Mouse (Mus musculus): ENCODE measurements around the gene Zfp784. TPM values are rescaled to one million over a fixed set of nuclear protein-coding genes. Genes with fewer than 3 reads are reported as not detected.

Zfp784 gene
- polyA plus RNA-seq, 1 experiment from 2014 or later, result 5.7 TPM

GRCm38 (mm10) chr7:5052931-5053343 is 14.7 kb upstream of the Zfp784 start:
- Histone ChIP-seq H3K4me3 (replicated peaks; ENCODE audit: low read depth, low read length) (peak overlapping the region; percentile 60), H3K4me2 (ENCODE audit: low read length) (peak overlapping the region; percentile 81), H3K4me1 (replicated peaks; ENCODE audit: insufficient read depth, low read length) (peaks cover 26% of the 10 kb centered on the region), H3K27ac (no peak overlapping the region), H3K27me3 (ENCODE audit: insufficient read depth, low read length) (peaks cover 23% of the 10 kb centered on the region), H3K9ac (ENCODE audit: low read depth, low read length) (peak overlapping the region; percentile 56), H3K9me3 (replicated peaks; ENCODE audit: low read length) (no peaks in the 10 kb centered on the region), H3K36me3 (ENCODE audit: insufficient read depth, low read length) (no peaks in the 10 kb centered on the region)
- no peak for DNase-seq (ENCODE audit: low spot score)
- 5% methylated on average over 45 of the region's 45 CpGs for WGBS
- TF ChIP-seq CTCF (IDR thresholded peaks at IDR 0.05; ENCODE audit: low read depth), result no peak
- ATAC-seq (replicated peaks; ENCODE audit: low FRiP score, low read depth), result no peak

- Histone ChIP-seq H3K27me3 (ENCODE audit: insufficient read depth, low read length) (peaks cover 23% of the 10 kb centered on the region), H3K9ac (ENCODE audit: low read depth, low read length) (peak overlapping the region; percentile 56), H3K4me2 (ENCODE audit: low read length) (peak overlapping the region; percentile 81), H3K27ac (no peak overlapping the region), H3K4me3 (replicated peaks; ENCODE audit: low read depth, low read length) (peak overlapping the region; percentile 60), H3K4me1 (replicated peaks; ENCODE audit: insufficient read depth, low read length) (peaks cover 26% of the 10 kb centered on the region), H3K36me3 (ENCODE audit: insufficient read depth, low read length) (no peaks in the 10 kb centered on the region), H3K9me3 (replicated peaks; ENCODE audit: low read length) (no peaks in the 10 kb centered on the region)
- TF ChIP-seq CTCF (IDR thresholded peaks at IDR 0.05; ENCODE audit: low read depth), result no peak
- ATAC-seq (replicated peaks; ENCODE audit: low FRiP score, low read depth) (no peak), DNase-seq (ENCODE audit: low spot score) (peak; percentile 60)
- under 1% methylated on average over 11 of the region's 12 CpGs for WGBS
Measured at GRCm38 (mm10) chr7:5052438-5052837, 14.2 kb upstream of the Zfp784 start.

- Histone ChIP-seq H3K9ac (ENCODE audit: low read depth, low read length) (peak within 1 kb of the TSS; percentile 75), H3K9me3 (replicated peaks; ENCODE audit: low read length) (no peaks in the 10 kb centered on the region), H3K4me2 (ENCODE audit: low read length) (peak within 1 kb of the TSS; percentile 81), H3K27ac (peak within 1 kb of the TSS; percentile 60), H3K4me3 (replicated peaks; ENCODE audit: low read depth, low read length) (peak within 1 kb of the TSS; percentile 60), H3K4me1 (replicated peaks; ENCODE audit: insufficient read depth, low read length) (peaks cover 21% of the 10 kb centered on the region), H3K36me3 (ENCODE audit: insufficient read depth, low read length) (no peaks in the 10 kb centered on the region), H3K27me3 (ENCODE audit: insufficient read depth, low read length) (peaks cover 23% of the 10 kb centered on the region)
- ATAC-seq (replicated peaks; ENCODE audit: low FRiP score, low read depth), result peak; percentile 83
- no peak for TF ChIP-seq CTCF (IDR thresholded peaks at IDR 0.05; ENCODE audit: low read depth)
- 1% methylated on average over 65 of the region's 65 CpGs for WGBS
- peak; percentile 81 for DNase-seq (ENCODE audit: low spot score)
Measured at GRCm38 (mm10) chr7:5051193-5052192, 13.2 kb upstream of the Zfp784 start, which contains the start of gene Zfp580. Gene Zfp580, plus strand, starts transcription at chr7:5051538.

- Histone ChIP-seq H3K9ac (ENCODE audit: low read depth, low read length) (no peak overlapping the region), H3K4me1 (replicated peaks; ENCODE audit: insufficient read depth, low read length) (peaks cover 6% of the 10 kb centered on the region; the same call in 1 of the 2 replicates), H3K9me3 (replicated peaks; ENCODE audit: low read length) (no peaks in the 10 kb centered on the region), H3K27ac (no peak overlapping the region), H3K36me3 (ENCODE audit: insufficient read depth, low read length) (no peaks in the 10 kb centered on the region), H3K27me3 (ENCODE audit: insufficient read depth, low read length) (no peaks in the 10 kb centered on the region), H3K4me2 (ENCODE audit: low read length) (no peak overlapping the region), H3K4me3 (replicated peaks; ENCODE audit: low read depth, low read length) (no peak overlapping the region)
- 28% methylated on average over 2 of the region's 2 CpGs for WGBS
- peak; percentile 65 for TF ChIP-seq CTCF (IDR thresholded peaks at IDR 0.05; ENCODE audit: low read depth)
- ATAC-seq (replicated peaks; ENCODE audit: low FRiP score, low read depth) (no peak), DNase-seq (ENCODE audit: low spot score) (peak; percentile 82)
Measured at GRCm38 (mm10) chr7:5047313-5047712, 9.1 kb upstream of the Zfp784 start.

- H3K4me1 ChIP-seq (replicated peaks; ENCODE audit: insufficient read depth, low read length), result peaks cover 6% of the 10 kb centered on the region; the same call in 1 of the 2 replicates
- H3K9me3 ChIP-seq (replicated peaks; ENCODE audit: low read length), result no peaks in the 10 kb centered on the region
- DNase-seq (ENCODE audit: low spot score) (no peak), ATAC-seq (replicated peaks; ENCODE audit: low FRiP score, low read depth) (no peak)
- TF ChIP-seq CTCF (IDR thresholded peaks at IDR 0.05; ENCODE audit: low read depth), result 0 out of 2 replicates have a peak, but pooled peaks have one; percentile 23
- H3K9ac ChIP-seq (ENCODE audit: low read depth, low read length), result no peak overlapping the region
- H3K27me3 ChIP-seq (ENCODE audit: insufficient read depth, low read length), result no peaks in the 10 kb centered on the region
- H3K4me2 ChIP-seq (ENCODE audit: low read length), result no peak overlapping the region
- H3K27ac ChIP-seq, result no peak overlapping the region
- 74% methylated on average over 2 of the region's 2 CpGs for WGBS
- H3K4me3 ChIP-seq (replicated peaks; ENCODE audit: low read depth, low read length), result no peak overlapping the region
- H3K36me3 ChIP-seq (ENCODE audit: insufficient read depth, low read length), result no peaks in the 10 kb centered on the region
Measured at GRCm38 (mm10) chr7:5046112-5046511, 7.9 kb upstream of the Zfp784 start.

- H3K27ac ChIP-seq, result no peak overlapping the region
- H3K4me1 ChIP-seq (replicated peaks; ENCODE audit: insufficient read depth, low read length), result no peaks in the 10 kb centered on the region
- H3K4me3 ChIP-seq (replicated peaks; ENCODE audit: low read depth, low read length), result no peak overlapping the region
- no peaks in the 10 kb centered on the region for H3K36me3 ChIP-seq (ENCODE audit: insufficient read depth, low read length)
- H3K27me3 ChIP-seq (ENCODE audit: insufficient read depth, low read length), result no peaks in the 10 kb centered on the region
- no peaks in the 10 kb centered on the region for H3K9me3 ChIP-seq (replicated peaks; ENCODE audit: low read length)
- no peak overlapping the region for H3K9ac ChIP-seq (ENCODE audit: low read depth, low read length)
- no peak for TF ChIP-seq CTCF (IDR thresholded peaks at IDR 0.05; ENCODE audit: low read depth)
- no peak for ATAC-seq (replicated peaks; ENCODE audit: low FRiP score, low read depth)
- DNase-seq (ENCODE audit: low spot score), result no peak
- no peak overlapping the region for H3K4me2 ChIP-seq (ENCODE audit: low read length)
- 80% methylated on average over 2 of the region's 2 CpGs for WGBS
Measured at GRCm38 (mm10) chr7:5044981-5045380, 6.7 kb upstream of the Zfp784 start.
